Mouse (Mus musculus): Measurements from ENCODE around the gene Astn2. TPM values are rescaled to one million over a fixed set of nuclear protein-coding genes. Genes with fewer than 3 reads are reported as not detected.

The Astn2 gene
- polyA plus RNA-seq, 1 experiment: not detected

DNA sequence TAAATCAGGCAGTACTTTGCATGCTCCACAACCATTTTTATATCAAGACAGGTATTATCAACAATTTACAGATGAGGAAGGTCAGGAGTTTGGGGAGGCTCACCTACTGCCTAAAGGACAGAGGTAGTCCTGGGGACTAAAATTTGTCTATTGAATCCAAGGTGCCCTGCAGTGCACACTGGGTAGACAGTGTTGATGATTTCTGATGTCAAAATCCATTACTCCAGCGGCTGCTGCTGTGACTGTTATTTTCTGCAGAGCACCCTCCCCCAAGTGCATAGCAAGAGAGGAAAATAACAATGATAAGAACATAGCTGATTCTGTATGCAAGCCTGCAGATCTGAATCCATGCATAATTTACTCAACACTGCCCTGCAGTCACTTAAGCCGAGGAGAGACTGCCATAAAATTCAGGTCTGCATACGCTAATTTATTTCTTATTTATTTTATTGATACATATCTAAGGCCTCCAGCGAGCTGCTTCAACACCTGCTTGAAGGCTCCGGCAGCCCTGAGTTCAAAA lies 660.3 kb downstream of the Astn2 start:
- no peak for TF ChIP-seq GATA1 (IDR thresholded peaks at IDR 0.05; ENCODE audit: low read length)

DNA sequence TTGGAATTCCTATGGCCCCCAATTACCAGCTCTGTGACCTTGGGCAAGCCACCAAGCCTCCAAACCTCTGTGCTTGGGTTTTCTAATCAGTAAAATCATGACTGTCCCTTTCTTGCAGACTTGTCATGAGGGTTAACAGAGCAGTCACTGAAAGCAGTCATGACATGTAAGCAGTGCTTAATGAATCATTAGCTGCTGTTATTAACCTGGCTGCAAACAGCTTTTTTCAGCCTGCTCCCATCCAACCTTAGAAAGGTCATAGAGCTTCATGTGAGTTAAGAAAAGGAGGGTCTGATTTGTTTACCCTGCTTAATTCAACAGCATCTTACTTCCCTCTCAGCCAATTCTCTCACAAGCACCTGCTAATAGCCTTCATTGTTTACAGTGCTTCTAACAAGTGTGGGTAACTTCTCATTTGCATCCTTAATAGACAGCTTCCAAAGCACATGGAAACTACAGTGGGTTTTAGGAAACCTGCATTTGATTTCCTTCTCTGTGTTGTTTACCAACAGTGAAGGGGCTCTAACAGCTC lies 661.2 kb downstream of the Astn2 start:
- TF ChIP-seq GATA1 (IDR thresholded peaks at IDR 0.05; ENCODE audit: low read length): no peak

DNA sequence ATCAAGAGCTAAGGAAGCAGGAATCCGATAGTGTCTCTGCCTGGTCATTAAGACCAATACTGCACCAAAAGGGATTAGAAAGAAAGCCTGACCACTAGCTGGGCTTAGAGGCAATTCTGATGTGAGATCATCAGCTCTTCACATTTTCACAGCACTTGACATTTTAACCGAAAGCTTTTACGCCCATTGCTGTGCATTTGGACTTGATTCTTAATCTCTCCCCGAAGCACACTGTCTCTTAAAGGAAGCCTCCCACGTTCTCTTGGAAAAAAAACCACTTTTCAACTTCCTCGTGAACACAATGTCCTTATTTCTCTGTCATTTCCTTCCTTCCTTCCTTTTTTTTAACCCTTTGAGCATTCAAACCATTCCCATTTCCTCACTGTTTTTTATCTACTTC lies 680.0 kb downstream of the Astn2 start:
- TF ChIP-seq GATA1 (IDR thresholded peaks at IDR 0.05; ENCODE audit: low read length): no peak

DNA sequence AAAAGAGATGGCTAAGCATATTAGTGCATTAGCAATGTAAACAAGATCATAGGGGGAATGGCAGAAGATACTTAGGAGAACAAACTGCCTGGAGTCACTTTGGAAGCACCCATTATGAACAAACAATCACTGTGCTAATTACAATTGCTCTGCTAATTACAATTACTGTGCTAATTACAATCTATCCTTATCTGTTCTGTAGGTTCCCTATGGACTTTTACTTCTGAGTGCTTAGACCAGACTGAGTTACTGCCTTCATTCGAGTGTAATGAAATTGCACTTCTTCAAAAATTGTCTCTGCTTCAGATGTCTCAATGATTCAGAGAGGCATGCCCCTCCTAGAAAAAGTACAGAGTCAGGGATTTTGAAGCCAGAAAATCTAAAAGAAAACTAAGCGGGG lies 684.8 kb downstream of the Astn2 start:
- no peak for TF ChIP-seq GATA1 (IDR thresholded peaks at IDR 0.05; ENCODE audit: low read length)

DNA sequence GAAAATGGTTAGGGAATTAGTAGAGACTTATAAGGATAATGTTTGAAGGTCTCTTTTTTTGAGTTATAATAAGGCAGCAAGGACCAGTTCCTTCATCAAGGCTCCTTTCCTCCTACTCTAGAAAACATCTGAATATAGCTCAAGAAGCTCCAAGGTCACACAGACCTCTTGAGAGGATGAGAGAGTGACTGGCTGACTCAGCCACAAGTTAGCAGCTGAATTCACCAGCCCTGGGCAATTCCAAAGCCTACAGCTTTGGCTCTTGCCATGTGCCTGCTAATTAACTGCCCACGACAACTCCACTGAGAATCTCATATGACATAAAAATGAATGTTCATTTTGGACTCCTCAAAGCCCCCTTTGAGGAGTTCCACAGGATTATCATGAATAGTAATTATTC lies 686.5 kb downstream of the Astn2 start:
- no peak for TF ChIP-seq GATA1 (IDR thresholded peaks at IDR 0.05; ENCODE audit: low read length)

DNA sequence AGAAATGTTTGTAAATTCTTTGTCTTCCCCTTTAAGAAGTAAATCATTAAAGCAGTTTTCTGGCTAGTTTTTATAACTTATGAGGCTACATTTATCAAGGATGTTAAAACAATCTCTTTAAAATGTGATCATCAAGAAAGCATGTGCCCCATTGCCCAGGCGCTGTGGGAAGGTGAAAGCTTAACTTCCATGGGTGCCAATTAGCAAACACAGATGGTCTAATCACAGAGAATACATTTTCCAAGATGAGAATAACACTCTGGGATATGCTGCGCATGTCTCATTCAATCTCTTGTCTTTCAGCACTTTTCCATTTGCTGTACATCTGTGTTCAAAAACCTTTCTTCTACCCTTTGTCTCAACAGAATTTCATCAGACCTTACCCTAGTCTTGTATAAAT lies 688.3 kb downstream of the Astn2 start:
- no peak for TF ChIP-seq GATA1 (IDR thresholded peaks at IDR 0.05; ENCODE audit: low read length)

DNA sequence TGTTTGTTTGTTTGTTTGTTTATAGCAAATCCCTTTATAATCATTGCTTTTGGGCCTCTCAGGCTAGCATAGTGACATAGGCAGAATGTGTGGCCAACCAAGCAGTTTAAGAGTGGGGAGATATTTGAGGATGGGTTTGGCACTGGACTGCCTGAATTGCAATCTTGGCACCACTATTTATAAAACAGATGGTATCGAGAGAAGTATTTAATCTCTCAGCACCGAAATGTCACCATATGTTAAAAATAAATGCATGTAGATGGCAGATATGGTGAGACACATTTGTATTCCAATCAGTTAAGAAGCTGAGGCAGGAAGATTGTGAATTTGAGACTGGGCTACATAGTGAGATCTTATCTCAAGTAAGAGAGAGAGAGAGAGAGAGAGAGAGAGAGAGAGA lies 692.7 kb downstream of the Astn2 start:
- TF ChIP-seq GATA1 (IDR thresholded peaks at IDR 0.05; ENCODE audit: low read length): no peak

DNA sequence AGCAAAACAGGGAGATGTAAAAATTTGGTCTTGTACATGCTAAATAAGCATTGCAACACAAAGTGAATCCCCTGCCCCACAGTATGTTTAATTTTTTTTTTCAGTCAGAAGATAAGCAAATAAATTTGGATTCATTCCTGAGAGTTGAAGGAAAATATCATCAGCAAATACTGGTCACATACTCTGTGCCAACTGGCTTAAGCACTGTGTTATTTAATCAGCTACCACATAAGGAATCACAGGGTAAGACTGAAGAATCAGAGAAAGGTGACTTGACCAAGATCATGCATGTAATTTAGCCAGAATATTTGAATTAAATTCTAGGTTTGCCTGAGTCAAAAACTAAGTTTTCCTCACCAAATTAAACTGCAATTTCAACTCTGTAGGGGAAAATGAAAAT lies 693.8 kb downstream of the Astn2 start:
- TF ChIP-seq GATA1 (IDR thresholded peaks at IDR 0.05; ENCODE audit: low read length): no peak

DNA sequence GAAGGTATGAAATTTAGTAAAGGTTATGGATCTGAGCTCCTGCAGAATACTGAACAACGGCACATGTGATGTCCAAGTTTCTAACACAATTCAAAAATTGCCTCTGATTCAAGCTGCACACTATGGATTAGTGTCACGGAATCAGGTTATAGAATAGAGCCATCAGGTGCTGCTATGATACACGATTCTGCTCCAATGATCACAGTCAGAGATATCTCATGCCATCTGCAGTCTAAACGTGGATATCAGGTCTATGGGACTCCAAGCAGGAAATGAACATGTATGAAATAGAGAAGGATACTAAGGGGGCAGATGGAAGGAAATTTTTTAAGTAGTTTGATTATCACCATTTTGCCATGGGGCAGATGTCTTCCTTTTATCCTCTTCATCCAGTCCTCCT lies 702.6 kb downstream of the Astn2 start:
- no peak for TF ChIP-seq GATA1 (IDR thresholded peaks at IDR 0.05; ENCODE audit: low read length)

DNA sequence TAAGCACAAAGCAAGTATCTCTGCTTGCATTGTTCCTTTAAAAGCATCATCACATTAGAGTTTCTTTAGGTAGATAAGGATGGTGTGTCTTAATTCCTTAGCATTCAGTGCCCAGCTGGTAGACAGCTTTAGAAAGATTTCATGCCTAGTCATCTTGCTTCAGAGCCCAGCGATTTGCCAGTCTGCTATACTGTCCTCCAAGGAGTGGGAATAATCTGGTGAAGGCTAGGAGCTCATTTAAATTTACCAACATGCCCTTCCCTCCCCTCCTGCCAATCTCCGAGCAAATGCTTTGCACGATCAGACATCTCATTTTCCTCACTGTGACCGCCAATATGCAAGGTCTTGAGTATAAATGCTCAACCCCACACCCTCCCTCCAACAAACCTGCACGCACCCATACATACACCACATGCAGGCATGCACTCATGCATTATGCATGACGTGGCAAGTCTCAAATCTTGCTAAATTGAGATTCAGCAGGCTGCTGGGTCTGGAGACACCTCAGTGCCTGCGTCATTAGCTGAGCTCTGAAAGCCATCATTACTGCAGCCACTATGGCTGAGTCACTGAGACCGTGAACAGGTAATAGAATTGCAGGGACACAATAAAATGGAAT lies 704.6 kb downstream of the Astn2 start:
- no peak for TF ChIP-seq GATA1 (IDR thresholded peaks at IDR 0.05; ENCODE audit: low read length)

DNA sequence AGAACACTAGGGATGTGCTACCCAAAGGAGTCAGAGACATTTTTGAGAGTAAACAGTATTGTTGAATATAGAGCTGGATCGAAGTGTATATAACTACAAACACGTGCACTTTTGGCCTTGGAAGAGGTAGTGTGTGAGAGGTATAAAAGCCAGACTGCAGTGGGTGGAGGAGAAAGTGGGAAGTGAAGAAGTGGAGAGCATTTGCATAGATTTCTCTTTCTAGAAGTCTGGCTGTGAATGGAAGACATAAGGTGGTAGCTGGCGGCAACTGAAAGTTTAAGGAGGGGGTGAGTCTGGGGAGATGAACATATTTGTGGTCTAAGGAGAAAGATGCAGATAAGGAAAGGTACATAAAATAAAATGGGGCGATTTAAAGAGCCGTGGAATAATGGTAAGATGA lies 709.2 kb downstream of the Astn2 start:
- TF ChIP-seq GATA1 (IDR thresholded peaks at IDR 0.05; ENCODE audit: low read length): no peak

DNA sequence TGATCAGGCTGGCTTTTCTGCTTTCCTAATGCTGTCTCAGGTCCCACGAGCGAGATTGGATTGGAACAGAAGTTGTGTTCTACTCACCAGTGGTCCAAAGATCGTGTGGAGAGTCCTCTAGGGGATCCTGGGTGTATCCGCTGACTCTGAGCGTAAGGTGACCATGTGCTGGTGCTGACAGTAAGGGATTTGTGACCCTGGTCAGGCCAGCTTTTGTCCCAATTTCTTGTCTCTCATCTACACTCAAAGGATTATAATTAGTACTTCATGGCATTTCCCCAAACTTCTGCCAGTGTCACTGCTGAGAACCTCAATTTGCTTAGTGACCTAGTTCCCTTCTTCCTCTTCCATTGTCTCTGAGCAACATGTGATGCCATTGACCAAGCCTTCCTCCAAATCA lies 710.4 kb downstream of the Astn2 start:
- no peak for TF ChIP-seq GATA1 (IDR thresholded peaks at IDR 0.05; ENCODE audit: low read length)

DNA sequence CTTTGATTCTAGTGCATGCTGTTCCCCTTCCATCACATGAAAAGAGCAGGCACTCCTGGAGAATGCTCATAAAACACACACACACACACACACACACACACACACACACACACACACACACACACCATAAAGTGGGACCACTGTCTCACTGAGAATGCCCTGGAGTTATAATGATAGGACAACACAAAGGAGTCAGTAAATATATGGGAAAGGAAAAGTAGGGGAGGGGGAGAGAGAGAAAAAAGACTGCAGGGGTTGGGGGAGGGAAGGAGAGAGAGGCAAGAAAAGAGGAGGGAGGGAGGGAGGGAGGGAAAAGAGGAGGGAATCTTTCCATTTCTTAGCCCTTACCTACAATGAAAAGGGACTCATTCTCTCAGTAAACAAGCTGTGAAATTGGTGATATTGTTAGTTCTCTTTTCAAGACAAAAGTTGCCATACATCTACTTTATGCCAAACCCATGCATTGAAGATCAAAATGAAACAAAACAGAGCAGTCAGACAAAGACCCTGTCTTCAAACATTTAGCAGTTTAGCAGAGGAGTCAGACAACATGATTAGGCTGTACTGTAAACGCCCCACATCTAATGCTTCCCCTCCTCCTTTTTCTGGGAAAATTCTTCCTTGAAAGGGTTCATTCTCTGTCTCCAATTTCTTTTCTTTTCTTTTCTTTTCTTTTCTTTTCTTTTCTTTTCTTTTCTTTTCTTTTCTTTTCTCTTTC lies 717.2 kb downstream of the Astn2 start:
- no peak for TF ChIP-seq GATA1 (IDR thresholded peaks at IDR 0.05; ENCODE audit: low read length)

DNA sequence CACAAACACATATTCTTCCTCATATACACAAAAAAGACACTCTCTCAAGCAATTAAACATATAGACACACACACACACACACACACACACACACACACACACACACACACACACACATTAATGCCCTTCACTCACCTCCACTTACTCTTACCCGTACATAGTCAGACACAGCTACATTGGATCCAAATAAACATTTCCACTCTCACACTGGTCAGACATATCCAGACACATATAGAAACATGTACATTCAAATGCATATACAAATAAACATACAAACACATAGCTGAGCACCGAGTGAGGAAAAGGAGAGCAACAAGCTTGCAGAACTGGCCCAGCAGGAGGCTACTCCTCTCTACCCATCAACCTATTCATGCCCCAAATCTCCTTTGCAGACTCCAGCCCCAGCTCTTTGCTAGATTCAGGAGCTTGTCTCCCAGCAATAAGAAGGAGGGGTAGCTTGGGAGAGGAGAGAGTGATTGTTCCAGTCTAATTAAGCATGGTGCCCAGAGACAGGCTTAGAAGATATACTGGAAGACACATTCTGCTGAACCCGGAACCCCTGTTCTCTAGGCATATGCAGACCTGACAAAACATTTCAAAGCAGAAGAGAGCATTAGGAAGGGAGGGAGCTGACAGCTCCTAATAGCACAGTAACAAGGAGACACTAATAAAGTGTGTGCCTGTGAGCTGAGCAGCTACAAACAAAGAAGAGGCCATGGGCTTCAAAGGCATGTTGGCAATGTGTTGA lies 718.0 kb downstream of the Astn2 start:
- TF ChIP-seq GATA1 (IDR thresholded peaks at IDR 0.05; ENCODE audit: low read length): no peak

DNA sequence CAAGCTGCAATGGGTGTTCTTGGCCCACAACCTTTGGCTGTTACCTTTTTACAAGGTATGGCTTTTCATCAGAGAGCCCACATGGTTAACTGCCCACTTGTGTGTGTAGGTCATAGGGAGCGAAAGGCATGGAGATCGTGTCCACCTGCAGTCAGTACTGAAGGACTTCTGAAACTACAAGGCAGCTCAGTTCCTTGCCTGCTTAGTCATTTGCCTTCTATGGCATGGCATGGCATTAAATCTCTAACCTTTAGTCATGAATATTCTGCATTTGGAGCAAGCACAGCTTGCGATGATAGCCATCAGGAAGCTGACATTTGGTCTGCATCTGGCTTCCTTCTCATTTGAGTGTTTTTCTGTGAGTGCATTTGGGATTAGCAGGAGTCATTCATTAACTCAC lies 720.0 kb downstream of the Astn2 start:
- TF ChIP-seq GATA1 (IDR thresholded peaks at IDR 0.05; ENCODE audit: low read length): no peak

DNA sequence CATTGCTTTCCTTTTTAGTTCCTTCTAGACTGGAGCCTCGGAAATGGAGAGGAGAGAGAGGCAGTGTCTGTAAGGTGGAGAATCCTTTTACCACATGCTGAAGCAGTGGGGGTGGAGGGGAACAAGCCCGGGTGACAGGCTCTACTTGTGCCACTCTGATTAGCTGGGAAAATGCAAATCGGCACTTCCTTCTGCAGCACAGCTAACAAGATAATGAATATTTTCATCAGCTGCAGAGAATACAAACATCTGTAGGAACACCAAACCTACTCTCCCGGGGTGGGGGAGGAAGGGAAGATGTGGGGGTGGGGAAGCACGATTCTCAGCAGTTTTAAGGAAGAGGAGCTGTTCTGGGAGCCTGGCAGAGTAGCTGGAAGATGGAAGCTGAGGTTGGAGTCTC lies 725.5 kb downstream of the Astn2 start:
- no peak for TF ChIP-seq GATA1 (IDR thresholded peaks at IDR 0.05; ENCODE audit: low read length)
